Mouse (Mus musculus): ENCODE measurements around the gene Tom1. TPM values are rescaled to one million over a fixed set of nuclear protein-coding genes. Genes with fewer than 3 reads are reported as not detected.

The Tom1 gene
- polyA plus RNA-seq, 1 experiment = 25.4 TPM

- Histone ChIP-seq H3K4me1 (ENCODE audit: control insufficient read depth, insufficient read depth, low read length) (no peaks in the 10 kb centered on the region), H3K4me3 (ENCODE audit: insufficient read depth, low read length) (peak overlapping the region; percentile 70), H3K27ac (ENCODE audit: insufficient read depth, low read length) (peak overlapping the region; percentile 15; the same call in 1 of the 2 replicates)
- no peak; the same call in 1 of the 2 replicates for TF ChIP-seq POLR2A (IDR thresholded peaks at IDR 0.05; ENCODE audit: low read depth, low read length)
- peak; percentile 92 for TF ChIP-seq CTCF (IDR thresholded peaks at IDR 0.05; ENCODE audit: borderline replicate concordance, insufficient read depth, low read length)
Measured at GRCm38 (mm10) chr8:75108527-75109235, 75.2 kb downstream of the Tom1 start.

- H3K4me3 ChIP-seq (ENCODE audit: insufficient read depth, low read length) = peak within 1 kb of the TSS; percentile 88
- TF ChIP-seq POLR2A (IDR thresholded peaks at IDR 0.05; ENCODE audit: low read depth, low read length) (peak; percentile 75), CTCF (IDR thresholded peaks at IDR 0.05; ENCODE audit: borderline replicate concordance, insufficient read depth, low read length) (no peak)
- H3K27ac ChIP-seq (ENCODE audit: insufficient read depth, low read length) = peak within 1 kb of the TSS; percentile 15; the same call in 1 of the 2 replicates
- H3K4me1 ChIP-seq (ENCODE audit: control insufficient read depth, insufficient read depth, low read length) = no peaks in the 10 kb centered on the region
Measured at GRCm38 (mm10) chr8:75109236-75109967, 75.9 kb downstream of the Tom1 start, which contains the start of gene Mcm5. TSS of gene Mcm5 (plus strand) at chr8:75109569.

GRCm38 (mm10) chr8:75110093-75110492 is 76.6 kb downstream of the Tom1 start:
- Histone ChIP-seq H3K4me1 (ENCODE audit: control insufficient read depth, insufficient read depth, low read length) (no peaks in the 10 kb centered on the region), H3K27ac (ENCODE audit: insufficient read depth, low read length) (no peak overlapping the region), H3K4me3 (ENCODE audit: insufficient read depth, low read length) (peak overlapping the region; percentile 88)
- TF ChIP-seq POLR2A (IDR thresholded peaks at IDR 0.05; ENCODE audit: low read depth, low read length) = no peak
- TF ChIP-seq CTCF (IDR thresholded peaks at IDR 0.05; ENCODE audit: borderline replicate concordance, insufficient read depth, low read length) = no peak

- TF ChIP-seq CTCF (IDR thresholded peaks at IDR 0.05; ENCODE audit: borderline replicate concordance, insufficient read depth, low read length) (no peak), POLR2A (IDR thresholded peaks at IDR 0.05; ENCODE audit: low read depth, low read length) (no peak)
- H3K4me3 ChIP-seq (ENCODE audit: insufficient read depth, low read length) = no peak overlapping the region
- H3K4me1 ChIP-seq (ENCODE audit: control insufficient read depth, insufficient read depth, low read length) = no peaks in the 10 kb centered on the region
- H3K27ac ChIP-seq (ENCODE audit: insufficient read depth, low read length) = no peak overlapping the region
Measured at GRCm38 (mm10) chr8:75118505-75118904, 85.0 kb downstream of the Tom1 start.

- Histone ChIP-seq H3K4me1 (ENCODE audit: control insufficient read depth, insufficient read depth, low read length) (no peaks in the 10 kb centered on the region), H3K27ac (ENCODE audit: insufficient read depth, low read length) (no peak overlapping the region), H3K4me3 (ENCODE audit: insufficient read depth, low read length) (no peak overlapping the region)
- TF ChIP-seq CTCF (IDR thresholded peaks at IDR 0.05; ENCODE audit: borderline replicate concordance, insufficient read depth, low read length) (no peak), POLR2A (IDR thresholded peaks at IDR 0.05; ENCODE audit: low read depth, low read length) (no peak)
Measured at GRCm38 (mm10) chr8:75119287-75119686, 85.8 kb downstream of the Tom1 start.

Other genes with a start within 250 kb of the Tom1 start
- not detected in 2 replicates for gene Isx, start 160.5 kb upstream of the Tom1 start, polyA plus RNA-seq (2011; ENCODE audit: insufficient read length, low read depth, missing spikeins)
- gene Hmgxb4, start 40.3 kb upstream of the Tom1 start, polyA plus RNA-seq (2011; ENCODE audit: insufficient read length, low read depth, missing spikeins) = 31.1 and 46.7 TPM in 2 replicates
- gene Hmox1, start 59.9 kb downstream of the Tom1 start, polyA plus RNA-seq (2011; ENCODE audit: insufficient read length, low read depth, missing spikeins) = 159 and 170 TPM in 2 replicates
- 35.8 and 45.6 TPM in 2 replicates for gene Mcm5, start 75.9 kb downstream of the Tom1 start, polyA plus RNA-seq (2011; ENCODE audit: insufficient read length, low read depth, missing spikeins)
- not detected in 2 replicates for gene Rasd2, start 180.2 kb downstream of the Tom1 start, polyA plus RNA-seq (2011; ENCODE audit: insufficient read length, low read depth, missing spikeins)